ENCODE assay signal across 15 mouse cellular contexts in the genomic region with DNA sequence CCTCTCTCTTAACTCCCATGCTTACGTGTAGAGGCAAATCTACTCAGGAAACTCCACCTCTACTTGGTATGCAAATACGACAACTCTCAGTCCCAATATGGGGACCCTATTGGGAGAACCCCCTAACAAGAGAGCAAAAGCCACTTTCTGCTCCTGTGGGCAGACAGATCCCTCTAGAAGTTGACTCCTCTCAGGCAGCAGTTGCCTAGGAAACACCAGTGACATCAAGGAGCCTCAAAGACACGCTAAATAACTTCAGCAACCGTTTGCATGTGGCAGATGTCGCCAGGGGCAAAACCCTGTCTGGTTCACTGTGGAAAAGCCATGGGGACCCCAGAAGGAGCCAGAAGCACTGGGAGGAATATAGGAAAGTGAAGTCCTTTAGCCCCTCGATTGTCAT.
"Had no signal": no experiment of that assay in that cellular context is flagged by ENCODE, and none has a peak within 500 bp of the region (broad histone marks: within the 10 kb centered on the region; RNA-seq: fewer than 3 reads in every experiment).

No protein-coding gene starts in this region.

- H3K36me3 ChIP-seq: liver, embryonic 13.5 days had no signal

- H3K4me3 ChIP-seq: left cerebral cortex, adult 2 months; liver, embryonic 13.5 days; myocyte had no signal

- H3K4me2 ChIP-seq: liver, embryonic 13.5 days had no signal

- H3K9me3 ChIP-seq: liver, embryonic 13.5 days had no signal

- DNase-seq: kidney, adult 2 months; kidney, postnatal 36 days; layer of hippocampus, postnatal 36 days; liver, embryonic 13.5 days; lung, adult 2 months; lung, postnatal 14 days; thymus, adult 2 months; thymus, postnatal 14 days; thymus, postnatal 4 days had no signal

- H3K9ac ChIP-seq: liver, embryonic 13.5 days had no signal

- H3K27ac ChIP-seq: kidney, postnatal 0 days; left cerebral cortex, adult 2 months; liver, embryonic 13.5 days; macrophage; stomach, postnatal 0 days had no signal

- ATAC-seq: intestine, postnatal 0 days had no signal
